Mouse (Mus musculus) stomach, postnatal 0 days (tissue): Measurements from ENCODE around the gene B3gnt2.

Experiments
- CTCF ChIP-seq: IDR thresholded peaks from 2 replicates; pipeline ENCODE4 v1.5.1; 2016; ENCODE audit warnings: antibody characterized with exemption, low read depth, mild to moderate bottlenecking, moderate library complexity
- EP300 ChIP-seq: optimal IDR thresholded peaks from 2 replicates; pipeline ENCODE3; 2016; ENCODE audit warnings: antibody characterized with exemption

GRCm38 (mm10) chr11:22809465-22810096 is 51.2 kb downstream of the B3gnt2 start:
- TF ChIP-seq CTCF, result no peak
- no peak for TF ChIP-seq EP300
